Mouse (Mus musculus) small intestine, adult 2 months (tissue): ENCODE measurements at regions not wholly inside any gene's neighbourhood (a gene's known extent, or its start where the extent isn't known, plus 50 kb on each side); places are given as distances from the start of the nearest gene placed in this dataset.

Experiments used
- CTCF ChIP-seq: fragments of 200-500 bp; IDR thresholded peaks from 2 replicates; pipeline ENCODE4 v1.5.1; 2012; ENCODE audit warnings: low read depth, mild to moderate bottlenecking, control low read depth, inconsistent platforms, low read length, moderate library complexity, mixed read lengths; ENCODE audit not compliant: insufficient replicate concordance, insufficient read length; ENCODE audit errors: extremely low read depth
- POLR2A ChIP-seq: fragments of 200-500 bp; IDR thresholded peaks from 2 replicates; pipeline ENCODE4 v1.6.1; 2012; ENCODE audit warnings: low read depth, mild to moderate bottlenecking, control low read depth, inconsistent platforms, low read length, moderate library complexity

DNA sequence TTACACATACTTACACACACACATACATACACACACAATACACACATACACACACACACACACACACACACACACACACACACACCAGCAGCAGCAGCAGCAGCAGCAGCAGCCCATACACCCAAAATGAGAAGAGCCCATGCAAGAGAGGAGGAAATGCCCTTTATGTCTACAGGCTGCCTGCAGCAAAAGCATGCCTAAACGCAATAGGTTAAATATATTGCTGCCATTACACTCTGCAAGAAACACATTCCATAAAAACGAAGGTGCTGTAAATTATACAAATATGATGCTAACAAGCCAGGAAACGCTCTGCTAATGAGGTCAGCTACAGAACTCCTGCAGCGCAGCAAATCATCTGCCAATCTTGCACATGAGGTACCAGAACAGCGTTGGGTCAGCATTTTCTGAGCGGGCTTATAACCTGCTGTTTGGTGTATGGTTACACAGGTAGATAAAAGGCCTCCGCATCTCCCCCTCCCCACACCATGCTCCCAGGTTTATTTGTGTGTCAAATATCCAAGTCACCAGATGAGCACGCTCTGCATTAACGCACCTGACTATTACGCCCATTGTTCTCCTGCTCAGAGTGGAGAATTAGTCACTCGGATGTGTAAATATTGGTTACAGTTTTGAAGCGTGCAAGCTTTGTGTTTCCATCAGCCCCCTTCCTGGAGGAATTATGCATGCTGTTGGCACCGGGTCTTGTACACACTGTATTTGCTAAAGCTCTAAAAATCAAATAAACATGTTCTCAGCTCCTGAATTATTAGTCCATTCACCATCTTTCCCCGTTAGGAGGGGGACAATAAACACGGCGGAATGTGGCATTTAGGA is 214.0 kb upstream of the Zfp703 start:
- TF ChIP-seq CTCF (no peak), POLR2A (no peak)
